Mouse (Mus musculus) heart, postnatal 36 days (tissue): ENCODE results near the gene Dnpep. TPM values are rescaled to one million over a fixed set of nuclear protein-coding genes. Genes with fewer than 3 reads are reported as not detected.

Experiments used
- DNase-seq, 2 experiments: peaks; one replicate each; pipeline ENCODE4 v3.0.0; 2021 to 2022
- intact Hi-C: fragments of 180-260 bp; cut with DNase I; formaldehyde crosslinking; loops from one replicate; pipeline ENCODE4 v1.15.1; 2025
- total RNA-seq, 2 experiments: library from RNA; stranded (reverse); gene quantifications; 2 replicates each; pipeline ENCODE4 v1.2.3; 2021

Gene Dnpep
- total RNA-seq, 2 experiments from 2014 or later: 78.0 to 89.7 TPM

DNA sequence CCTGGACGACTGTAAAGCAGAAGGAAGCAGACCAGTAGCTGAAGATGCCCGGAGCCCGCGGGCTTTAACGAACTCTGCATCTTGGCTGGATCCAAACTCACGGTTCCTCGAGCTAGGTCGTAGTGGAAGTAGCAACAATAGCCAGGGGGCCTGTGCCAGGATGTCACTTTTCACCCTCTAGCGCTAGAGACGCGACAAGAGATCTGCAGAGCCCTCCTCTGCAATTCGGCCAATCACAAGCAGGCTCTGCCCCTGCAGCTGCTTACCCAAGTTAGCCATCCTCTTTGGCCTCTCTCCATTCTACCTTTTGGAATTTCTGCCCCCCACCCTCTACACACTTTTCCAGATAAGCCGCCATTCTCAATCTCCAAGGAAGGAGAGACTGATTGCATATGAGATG is 39.6 kb downstream of the Dnpep start, which contains the start of gene Resp18:
Gene Resp18, minus strand, starts transcription at position 188 of the 400 bp plus-strand sequence.
- intact Hi-C loops: loop anchor here (10.0 kb wide), 1 partner anchor 353 kb away; no protein-coding TSS in a partner anchor
- no peak for DNase-seq

DNA sequence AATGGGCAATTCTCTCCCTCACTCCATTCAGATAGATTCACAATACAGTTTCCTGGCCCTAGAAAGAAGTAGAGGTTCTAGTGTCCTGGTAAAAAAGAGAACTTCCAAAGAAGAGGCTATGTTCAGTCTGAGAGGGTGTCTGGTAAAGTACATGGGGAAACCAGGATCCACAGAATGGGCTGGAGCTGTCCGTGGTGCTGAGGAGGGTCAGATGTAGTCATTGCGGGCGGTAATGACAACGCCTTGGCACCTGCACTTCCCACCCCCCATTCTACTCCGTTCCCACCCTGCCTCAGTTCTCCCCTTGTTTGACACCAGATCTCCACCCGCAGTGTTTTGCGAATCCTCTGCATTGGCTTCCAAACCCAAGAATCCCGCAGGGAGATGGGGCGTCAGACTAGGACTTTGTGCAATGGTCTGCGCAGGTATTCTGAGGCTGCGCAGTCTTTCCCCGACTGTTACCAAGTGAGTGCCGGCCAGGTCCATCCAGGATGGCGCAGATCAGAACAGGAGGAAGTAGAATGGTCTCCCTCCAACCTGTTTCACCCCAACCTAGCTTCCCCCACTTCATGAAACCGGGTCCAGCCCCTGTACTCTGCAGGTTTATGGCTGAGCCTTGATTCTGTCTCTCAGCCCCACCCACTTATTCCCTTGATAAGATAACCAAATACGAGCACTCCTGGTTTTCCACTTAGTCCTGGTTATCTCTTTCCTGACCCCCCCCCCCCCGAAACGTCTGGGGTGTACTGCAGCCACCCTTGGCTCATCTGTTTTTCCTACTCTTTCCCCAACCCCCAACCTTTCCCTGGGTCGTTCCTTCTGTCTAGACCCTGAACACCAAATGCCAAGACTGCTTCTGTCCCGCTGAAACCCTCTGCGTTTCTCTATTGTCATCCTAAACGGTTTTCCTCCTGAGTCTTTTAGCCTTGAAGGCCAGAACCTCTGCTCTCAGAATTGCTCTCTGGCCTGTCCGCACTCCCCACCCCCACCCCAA is 40.3 kb downstream of the Dnpep start:
- DNase-seq: peak; percentile 30 to 63
- intact Hi-C loops: loop anchor here (10.0 kb wide), 1 partner anchor 353 kb away; no protein-coding TSS in a partner anchor

DNA sequence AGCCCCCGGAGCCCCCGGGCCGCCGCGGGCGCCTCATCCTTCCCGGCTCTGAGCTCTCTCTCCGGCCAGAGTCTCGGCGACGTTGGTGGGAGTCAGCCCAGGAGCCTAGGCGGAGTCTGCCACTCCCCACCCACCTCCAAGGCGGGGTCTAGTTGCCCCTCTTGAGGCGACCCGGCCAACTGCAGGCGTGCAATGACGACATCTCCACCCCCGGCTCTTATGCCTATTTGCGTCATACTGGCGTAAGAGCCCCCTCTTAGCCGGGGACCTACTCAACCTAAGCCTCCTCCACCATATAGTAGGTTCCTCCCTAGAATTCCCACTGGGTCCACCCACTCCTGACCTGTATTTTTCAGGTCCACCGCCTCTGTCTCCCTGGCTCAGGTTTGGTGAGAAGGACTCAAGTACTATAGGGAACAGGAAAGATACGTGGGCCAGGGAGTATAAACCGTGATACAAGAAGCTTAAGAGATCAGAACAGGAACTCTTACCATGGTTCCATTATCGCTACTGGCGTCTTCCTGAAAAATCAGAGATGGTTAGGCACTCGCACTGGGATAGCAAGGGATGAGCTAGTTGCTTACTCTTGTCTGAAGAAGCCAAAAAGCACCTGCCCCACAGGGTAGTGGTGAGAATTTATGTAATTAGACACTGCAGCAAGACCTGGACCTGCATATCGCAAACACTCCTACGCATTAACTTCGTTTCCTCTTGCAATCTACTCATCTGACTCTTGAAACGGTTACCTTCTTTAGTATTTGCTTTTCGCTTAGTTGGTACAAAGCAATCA is 53.5 kb downstream of the Dnpep start, which contains the start of gene Ptprn:
Gene Ptprn, minus strand, starts transcription at position 412 of the 790 bp plus-strand sequence.
- intact Hi-C loops: no loop called here

DNA sequence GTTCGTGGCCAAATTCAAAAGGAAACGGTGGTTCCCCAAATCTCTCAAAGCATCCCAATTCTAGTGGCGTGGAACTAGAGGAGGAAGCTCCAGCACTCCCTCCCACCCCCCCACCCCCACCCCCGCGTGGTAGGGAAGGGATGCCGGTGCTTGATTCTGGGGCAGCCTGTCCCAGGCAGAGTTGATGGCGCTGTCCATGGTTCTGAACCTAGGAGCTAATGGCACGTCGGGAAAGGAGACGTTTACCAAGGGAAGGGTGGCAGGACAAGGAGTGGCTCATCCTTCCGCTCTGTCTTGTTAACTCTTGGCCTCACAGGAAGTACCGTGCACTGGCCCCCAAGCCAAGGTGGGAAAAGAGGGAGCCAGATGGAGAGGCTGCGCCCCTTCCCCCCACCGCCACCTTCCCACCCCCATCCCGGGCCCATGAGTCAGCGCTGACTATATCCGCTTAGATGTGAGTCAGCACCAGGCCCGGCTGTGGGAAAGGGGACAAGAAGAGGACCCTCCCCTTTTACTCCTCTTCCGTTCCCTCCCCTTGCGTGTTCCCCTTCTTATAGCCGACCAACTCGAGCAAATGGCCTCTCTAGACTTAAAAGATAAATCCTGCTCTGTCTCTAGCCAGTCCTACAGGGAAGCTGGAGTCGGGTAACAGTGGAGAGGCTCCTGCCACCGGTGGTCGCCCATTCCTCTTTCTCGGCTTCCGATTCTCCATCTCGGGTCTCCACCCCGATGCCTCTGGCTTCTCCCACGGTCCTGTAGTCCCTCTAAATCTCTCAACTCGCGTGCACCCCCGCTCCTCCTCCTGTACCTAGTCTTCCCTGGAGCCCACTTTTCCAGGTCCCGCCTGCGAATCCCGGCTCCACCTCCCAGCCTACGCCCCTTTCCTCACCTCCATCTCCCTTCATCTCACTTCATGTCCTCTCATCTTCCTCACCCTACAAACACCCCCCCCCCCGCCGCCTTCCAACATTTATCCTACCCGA is 54.5 kb downstream of the Dnpep start:
- intact Hi-C loops: no loop called here
- DNase-seq: peak in 1 of 2 experiments; percentile 72

More for the DNA sequence above, 53.5 kb downstream of the Dnpep start, which contains the start of gene Ptprn:
- no peak for DNase-seq

DNA sequence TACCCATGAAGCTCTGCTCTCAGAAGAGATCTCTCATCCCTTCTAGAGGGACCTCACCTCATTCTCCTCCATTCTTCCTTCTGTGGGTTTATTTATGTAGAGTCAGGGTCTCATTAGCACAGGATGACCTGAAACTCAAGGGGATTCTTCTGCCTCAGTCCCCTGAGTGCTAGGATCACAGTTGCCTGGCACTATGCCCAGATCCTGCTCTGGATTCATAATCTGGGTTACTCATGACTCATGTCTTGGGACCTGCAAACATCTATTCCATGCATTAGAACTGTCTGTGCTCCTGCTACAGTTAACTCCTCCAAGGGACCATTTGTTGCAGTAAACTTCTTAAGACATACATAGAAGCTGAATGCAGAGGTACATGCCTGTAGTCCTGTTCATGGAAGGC is 56.5 kb downstream of the Dnpep start:
- intact Hi-C loops: no loop called here
- no peak for DNase-seq

Other genes starting within 250 kb of the Dnpep start
- gene Nhej1, start 192.8 kb downstream of the Dnpep start, total RNA-seq: 1 to 10 TPM; 4.5 TPM
- under 1 TPM; 0.56 to 0.57 TPM for gene Slc23a3, start 184.1 kb downstream of the Dnpep start, total RNA-seq
- gene Cnppd1, start 175.3 kb downstream of the Dnpep start, total RNA-seq: 10 to 100 TPM; 23.2 to 30.0 TPM
- gene Retreg2, start 175.2 kb downstream of the Dnpep start, total RNA-seq: 10 to 100 TPM; 22.2 to 23.5 TPM
- gene Zfand2b, start 149.3 kb downstream of the Dnpep start, total RNA-seq: 10 to 100 TPM; 14.9 to 17.6 TPM
- 10 to 100 TPM; 28.8 to 30.4 TPM for gene Abcb6, start 137.6 kb downstream of the Dnpep start, total RNA-seq
- 10 to 100 TPM; 13.3 to 13.5 TPM for gene Ankzf1, start 125.8 kb downstream of the Dnpep start, total RNA-seq
- 10 to 100 TPM; 73.8 to 76.3 TPM for gene Atg9a, start 125.8 kb downstream of the Dnpep start, total RNA-seq
- gene Glb1l, start 107.2 kb downstream of the Dnpep start, total RNA-seq: 1 to 10 TPM; 2.5 to 4.0 TPM
- 10 to 100 TPM; 38.1 to 41.0 TPM for gene Stk16, start 107.2 kb downstream of the Dnpep start, total RNA-seq
- 100 to 1,000 TPM; 778 to 837 TPM for gene Tuba4a, start 98.1 kb downstream of the Dnpep start, total RNA-seq
- gene A630095N17Rik, start 85.9 kb downstream of the Dnpep start, total RNA-seq: not detected
- gene Dnajb2, start 81.6 kb downstream of the Dnpep start, total RNA-seq: 100 to 1,000 TPM; 104 to 112 TPM
- under 1 TPM; 0.92 to 0.95 TPM for gene Ptprn, start 53.5 kb downstream of the Dnpep start, total RNA-seq
- not detected for gene Resp18, start 39.6 kb downstream of the Dnpep start, total RNA-seq
- 1,000 to 10,000 TPM; 1,347 to 1,420 TPM for gene Des, start 42.3 kb upstream of the Dnpep start, total RNA-seq
- gene Speg, start 57.3 kb upstream of the Dnpep start, total RNA-seq: 100 to 1,000 TPM; 120 to 128 TPM
- gene Gmppa, start 117.9 kb upstream of the Dnpep start, total RNA-seq: 10 to 100 TPM; 35.5 to 39.9 TPM
- not detected for gene Asic4, start 132.4 kb upstream of the Dnpep start, total RNA-seq
- gene Chpf, start 161.3 kb upstream of the Dnpep start, total RNA-seq: 10 to 100 TPM; 25.5 to 26.8 TPM
- under 1 TPM; 0.11 to 0.19 TPM for gene Tmem198, start 161.5 kb upstream of the Dnpep start, total RNA-seq
- 100 to 1,000 TPM; 130 to 136 TPM for gene Obsl1, start 188.5 kb upstream of the Dnpep start, total RNA-seq
- 1 to 10 TPM; 3.6 TPM for gene Inha, start 189.1 kb upstream of the Dnpep start, total RNA-seq
- 10 to 100 TPM in 1 of 2 experiments, 1 to 10 TPM in 1; 9.2 to 14.1 TPM for gene Stk11ip, start 203.5 kb upstream of the Dnpep start, total RNA-seq
- gene Slc4a3, start 228.3 kb upstream of the Dnpep start, total RNA-seq: 100 to 1,000 TPM; 233 to 249 TPM